Mouse (Mus musculus): ENCODE results near the gene Gm28048. TPM values are rescaled to one million over a fixed set of nuclear protein-coding genes. Genes with fewer than 3 reads are reported as not detected.

Gm28048 gene
- polyA plus RNA-seq, 1 experiment from 2014 or later, result 14.0 TPM

DNA sequence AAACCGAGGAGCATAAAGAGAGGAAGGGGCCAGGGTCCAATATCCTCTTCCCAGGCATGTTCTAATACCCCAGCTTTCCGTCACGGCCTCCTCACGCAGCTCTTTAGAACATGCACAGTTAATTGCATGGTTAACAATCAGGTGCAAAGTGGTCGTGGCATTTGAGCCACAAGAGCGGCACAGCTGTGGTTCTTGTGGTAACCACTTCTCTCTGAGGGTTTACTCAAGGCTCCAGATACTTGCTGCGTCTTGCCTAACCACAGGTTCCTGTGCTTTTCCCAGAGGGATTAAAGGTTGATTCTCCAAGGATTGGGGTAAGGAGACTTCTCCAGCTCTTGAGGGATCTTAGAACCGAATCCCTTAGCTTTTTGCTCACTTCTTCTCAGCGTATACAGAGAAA, 90.6 kb downstream of the Gm28048 start:
- ATAC-seq (ENCODE audit: low FRiP score, low TSS enrichment), result no peak
- TF ChIP-seq EP300 (optimal IDR thresholded peaks at IDR 0.05), result no peak
- TF ChIP-seq CTCF (IDR thresholded peaks at IDR 0.05; ENCODE audit: low read depth), result no peak
- Histone ChIP-seq H3K9ac (ENCODE audit: low read length) (no peak overlapping the region), H3K4me2 (replicated peaks; ENCODE audit: low read depth) (no peak overlapping the region), H3K9me3 (ENCODE audit: control insufficient read depth, low read length) (no peaks in the 10 kb centered on the region), H3K27me3 (ENCODE audit: control insufficient read depth, insufficient read depth, low read length) (no peaks in the 10 kb centered on the region), H3K27ac (replicated peaks) (no peak overlapping the region), H3K4me1 (replicated peaks; ENCODE audit: control insufficient read depth, insufficient read depth) (no peaks in the 10 kb centered on the region), H3K36me3 (ENCODE audit: control insufficient read depth, insufficient read depth, low read length) (no peaks in the 10 kb centered on the region), H3K4me3 (ENCODE audit: low read depth, low read length) (no peak overlapping the region)
- WGBS, result 78% methylated on average over 9 of the region's 9 CpGs
- no peak for DNase-seq (ENCODE audit: low spot score)

DNA sequence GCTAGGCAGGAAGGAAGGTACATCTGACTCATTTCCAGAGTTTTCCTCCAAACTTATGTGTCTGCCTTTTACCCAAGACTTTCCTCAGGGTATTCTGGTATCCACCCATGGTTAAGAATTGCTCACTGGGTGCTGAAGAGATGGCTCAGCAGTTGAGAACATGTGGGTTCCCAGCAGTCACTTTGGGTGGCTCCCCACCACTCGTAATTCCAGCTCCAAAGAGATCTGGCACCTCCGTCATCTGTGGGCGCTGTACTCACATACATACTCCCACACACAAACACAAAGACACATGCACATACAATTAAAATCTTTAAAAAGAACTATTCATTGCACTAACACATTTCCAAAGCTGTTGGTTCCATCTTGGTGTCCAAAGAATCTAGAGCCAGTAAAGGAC, 92.7 kb downstream of the Gm28048 start:
- no peaks in the 10 kb centered on the region for H3K27me3 ChIP-seq (ENCODE audit: control insufficient read depth, insufficient read depth, low read length)
- 95% methylated on average over 3 of the region's 3 CpGs for WGBS
- no peak overlapping the region for H3K9ac ChIP-seq (ENCODE audit: low read length)
- no peak overlapping the region for H3K4me3 ChIP-seq (ENCODE audit: low read depth, low read length)
- no peaks in the 10 kb centered on the region for H3K36me3 ChIP-seq (ENCODE audit: control insufficient read depth, insufficient read depth, low read length)
- no peak for TF ChIP-seq EP300 (optimal IDR thresholded peaks at IDR 0.05)
- no peak for TF ChIP-seq CTCF (IDR thresholded peaks at IDR 0.05; ENCODE audit: low read depth)
- no peaks in the 10 kb centered on the region for H3K4me1 ChIP-seq (replicated peaks; ENCODE audit: control insufficient read depth, insufficient read depth)
- no peak overlapping the region for H3K4me2 ChIP-seq (replicated peaks; ENCODE audit: low read depth)
- H3K27ac ChIP-seq (replicated peaks), result no peak overlapping the region
- DNase-seq (ENCODE audit: low spot score), result no peak
- no peaks in the 10 kb centered on the region for H3K9me3 ChIP-seq (ENCODE audit: control insufficient read depth, low read length)
- ATAC-seq (ENCODE audit: low FRiP score, low TSS enrichment), result no peak

DNA sequence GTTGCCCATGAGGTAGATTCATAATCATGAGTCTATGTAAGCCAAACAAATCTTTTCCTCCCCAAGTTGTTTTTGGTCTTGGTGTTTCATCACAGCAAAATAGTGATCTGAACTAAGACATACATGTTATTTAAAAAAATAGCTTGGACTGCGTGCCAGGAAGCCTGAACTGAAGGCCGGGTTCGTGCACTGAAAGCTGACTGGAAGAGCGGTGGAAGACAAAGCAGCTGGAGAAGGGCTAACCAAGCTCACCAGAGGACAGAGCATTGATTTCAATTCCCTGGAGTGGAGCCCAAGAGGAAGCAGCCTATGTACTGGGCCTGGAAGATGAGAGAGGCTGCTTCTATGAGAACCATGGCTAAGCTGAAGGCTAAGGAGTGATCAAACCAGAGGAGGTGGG, 94.9 kb downstream of the Gm28048 start:
- no peak overlapping the region for H3K4me2 ChIP-seq (replicated peaks; ENCODE audit: low read depth)
- no peaks in the 10 kb centered on the region for H3K9me3 ChIP-seq (ENCODE audit: control insufficient read depth, low read length)
- H3K4me1 ChIP-seq (replicated peaks; ENCODE audit: control insufficient read depth, insufficient read depth), result no peaks in the 10 kb centered on the region
- H3K36me3 ChIP-seq (ENCODE audit: control insufficient read depth, insufficient read depth, low read length), result no peaks in the 10 kb centered on the region
- H3K27me3 ChIP-seq (ENCODE audit: control insufficient read depth, insufficient read depth, low read length), result no peaks in the 10 kb centered on the region
- H3K27ac ChIP-seq (replicated peaks), result no peak overlapping the region
- DNase-seq (ENCODE audit: low spot score), result no peak
- 68% methylated on average over 4 of the region's 4 CpGs for WGBS
- TF ChIP-seq CTCF (IDR thresholded peaks at IDR 0.05; ENCODE audit: low read depth), result no peak
- ATAC-seq (ENCODE audit: low FRiP score, low TSS enrichment), result no peak
- H3K4me3 ChIP-seq (ENCODE audit: low read depth, low read length), result no peak overlapping the region
- H3K9ac ChIP-seq (ENCODE audit: low read length), result no peak overlapping the region

DNA sequence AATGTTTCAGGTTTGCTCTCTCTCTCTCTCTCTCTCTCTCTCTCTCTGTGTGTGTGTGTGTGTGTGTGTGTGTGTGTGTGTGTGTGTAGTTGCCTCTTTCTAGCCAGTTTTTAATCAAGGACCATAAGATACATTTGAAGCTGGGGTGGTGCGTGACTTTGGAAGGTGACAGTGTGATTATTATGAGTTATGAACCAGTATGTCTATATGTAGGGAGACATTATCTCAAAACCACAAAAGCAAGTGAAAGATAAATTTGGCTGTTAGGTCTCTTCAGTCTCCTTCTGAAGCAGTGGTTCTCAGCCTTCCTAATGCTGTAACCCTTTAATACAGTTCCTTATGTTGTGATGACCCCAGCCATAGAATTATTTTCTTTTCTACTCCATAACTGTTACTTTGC, 96.5 kb downstream of the Gm28048 start:
- Histone ChIP-seq H3K27me3 (ENCODE audit: control insufficient read depth, insufficient read depth, low read length) (no peaks in the 10 kb centered on the region), H3K4me1 (replicated peaks; ENCODE audit: control insufficient read depth, insufficient read depth) (no peaks in the 10 kb centered on the region), H3K4me2 (replicated peaks; ENCODE audit: low read depth) (no peak overlapping the region), H3K9me3 (ENCODE audit: control insufficient read depth, low read length) (no peaks in the 10 kb centered on the region), H3K27ac (replicated peaks) (no peak overlapping the region), H3K4me3 (ENCODE audit: low read depth, low read length) (no peak overlapping the region), H3K36me3 (ENCODE audit: control insufficient read depth, insufficient read depth, low read length) (no peaks in the 10 kb centered on the region), H3K9ac (ENCODE audit: low read length) (no peak overlapping the region)
- ATAC-seq (ENCODE audit: low FRiP score, low TSS enrichment), result no peak
- no peak for TF ChIP-seq EP300 (optimal IDR thresholded peaks at IDR 0.05)
- no peak for TF ChIP-seq CTCF (IDR thresholded peaks at IDR 0.05; ENCODE audit: low read depth)
- no peak for DNase-seq (ENCODE audit: low spot score)
- WGBS, result 95% methylated on average over 1 of the region's 1 CpGs

DNA sequence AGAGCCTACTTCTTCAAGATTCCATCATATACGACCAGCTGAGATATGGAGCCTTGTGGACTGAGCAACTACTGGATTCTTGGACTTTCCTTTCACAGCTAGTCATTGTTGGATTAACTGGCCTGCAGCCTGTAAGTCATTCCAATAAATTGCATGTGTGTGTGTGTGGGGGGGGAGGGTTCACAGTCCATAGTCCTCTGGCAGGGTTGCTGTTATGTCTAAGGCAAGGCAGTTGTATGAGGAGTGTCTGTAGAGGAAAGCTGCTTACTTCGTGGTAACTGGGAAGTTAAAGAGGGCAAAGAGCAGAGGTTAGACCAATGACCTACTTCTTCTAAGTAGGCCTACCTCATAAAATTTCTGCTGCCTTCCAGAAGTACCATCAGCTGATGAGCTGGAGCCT, 98.2 kb downstream of the Gm28048 start:
- 84% methylated on average over 2 of the region's 2 CpGs for WGBS
- Histone ChIP-seq H3K9me3 (ENCODE audit: control insufficient read depth, low read length) (no peaks in the 10 kb centered on the region), H3K9ac (ENCODE audit: low read length) (no peak overlapping the region), H3K27me3 (ENCODE audit: control insufficient read depth, insufficient read depth, low read length) (no peaks in the 10 kb centered on the region), H3K27ac (replicated peaks) (no peak overlapping the region), H3K4me2 (replicated peaks; ENCODE audit: low read depth) (no peak overlapping the region), H3K4me1 (replicated peaks; ENCODE audit: control insufficient read depth, insufficient read depth) (no peaks in the 10 kb centered on the region), H3K36me3 (ENCODE audit: control insufficient read depth, insufficient read depth, low read length) (no peaks in the 10 kb centered on the region), H3K4me3 (ENCODE audit: low read depth, low read length) (no peak overlapping the region)
- TF ChIP-seq CTCF (IDR thresholded peaks at IDR 0.05; ENCODE audit: low read depth), result no peak
- TF ChIP-seq EP300 (optimal IDR thresholded peaks at IDR 0.05), result no peak
- DNase-seq (ENCODE audit: low spot score) (peak; percentile 42), ATAC-seq (ENCODE audit: low FRiP score, low TSS enrichment) (peak; percentile 59; the same call in 1 of the 2 replicates)

DNA sequence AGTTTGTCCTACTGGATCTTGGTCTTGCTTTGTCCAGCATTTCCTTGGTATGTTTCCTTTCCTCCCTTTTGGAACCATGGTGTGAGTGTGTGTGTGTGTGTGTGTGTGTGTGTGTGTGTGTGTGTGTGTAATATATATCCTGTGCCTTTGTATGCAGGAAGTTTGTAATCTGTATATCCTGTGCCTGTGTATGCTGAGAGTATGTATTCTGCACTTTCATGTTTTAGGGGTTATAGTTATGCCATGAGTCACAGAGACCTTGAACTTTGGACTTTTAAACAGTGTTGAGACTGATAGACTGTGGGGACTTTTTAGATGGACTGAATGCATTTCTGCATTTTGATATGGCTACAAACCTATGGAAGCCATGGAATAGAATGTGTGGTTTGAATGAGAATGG, 99.0 kb downstream of the Gm28048 start:
- H3K9me3 ChIP-seq (ENCODE audit: control insufficient read depth, low read length), result no peaks in the 10 kb centered on the region
- no peak overlapping the region for H3K9ac ChIP-seq (ENCODE audit: low read length)
- H3K4me1 ChIP-seq (replicated peaks; ENCODE audit: control insufficient read depth, insufficient read depth), result no peaks in the 10 kb centered on the region
- H3K27ac ChIP-seq (replicated peaks), result no peak overlapping the region
- H3K27me3 ChIP-seq (ENCODE audit: control insufficient read depth, insufficient read depth, low read length), result no peaks in the 10 kb centered on the region
- TF ChIP-seq EP300 (optimal IDR thresholded peaks at IDR 0.05), result no peak
- TF ChIP-seq CTCF (IDR thresholded peaks at IDR 0.05; ENCODE audit: low read depth), result no peak
- no peaks in the 10 kb centered on the region for H3K36me3 ChIP-seq (ENCODE audit: control insufficient read depth, insufficient read depth, low read length)
- 0 out of 2 replicates have a peak, but pooled peaks have one; percentile 18 for ATAC-seq (ENCODE audit: low FRiP score, low TSS enrichment)
- H3K4me2 ChIP-seq (replicated peaks; ENCODE audit: low read depth), result no peak overlapping the region
- no peak overlapping the region for H3K4me3 ChIP-seq (ENCODE audit: low read depth, low read length)
- DNase-seq (ENCODE audit: low spot score), result no peak
